Mouse (Mus musculus): ENCODE data around the gene Ddx23.

DNA sequence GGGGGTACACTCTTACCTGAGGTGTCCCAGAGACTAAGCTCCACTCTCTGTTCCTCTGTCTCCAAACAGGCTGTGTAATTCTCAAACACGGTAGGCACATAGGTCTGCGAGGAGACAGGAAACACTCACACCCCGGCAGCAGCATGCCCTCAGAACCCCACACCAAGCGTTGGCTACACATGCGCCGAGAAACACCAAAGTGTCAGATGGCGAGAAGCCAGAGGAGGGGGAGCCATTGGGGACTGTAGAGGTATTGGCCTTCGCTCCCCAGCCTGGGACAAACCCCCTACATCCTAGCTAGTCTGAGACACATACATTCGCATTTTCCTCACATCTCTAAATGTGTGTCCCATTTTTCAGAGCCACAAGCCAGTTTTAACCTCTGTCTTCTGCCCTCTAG is 13.8 kb upstream of the Ddx23 start:
- no peak for TF ChIP-seq CTCF (IDR thresholded peaks at IDR 0.05; ENCODE audit: low read depth, low read length)
- no peak for TF ChIP-seq TAL1 (conservative IDR thresholded peaks at IDR 0.05; ENCODE audit: low read depth, low read length)
- TF ChIP-seq POLR2AphosphoS5 (IDR thresholded peaks at IDR 0.05; ENCODE audit: insufficient replicate concordance, low read depth, low read length), result no peak

Data from G1E (cell line).